Mouse (Mus musculus) myocyte (in vitro differentiated cells): ENCODE measurements around the gene Prpf6. TPM values are rescaled to one million over a fixed set of nuclear protein-coding genes. Genes with fewer than 3 reads are reported as not detected.

Experiments
- H3K27me3 ChIP-seq: one replicate; pipeline ENCODE4 v1.6.1; 2011; ENCODE audit not compliant: control insufficient read depth, insufficient read depth, insufficient read length
- H3K36me3 ChIP-seq: one replicate; pipeline ENCODE4 v1.6.1; 2011; ENCODE audit not compliant: control insufficient read depth, insufficient read depth
- H3K4me2 ChIP-seq: one replicate; pipeline ENCODE4 v1.6.1; 2011; ENCODE audit warnings: low read depth, control low read depth
- H3K4me3 ChIP-seq: one replicate; pipeline ENCODE4 v1.5.1; 2011; ENCODE audit warnings: mild to moderate bottlenecking, control low read depth, moderate library complexity
- H3K79me2 ChIP-seq: one replicate; pipeline ENCODE4 v1.6.1; 2011; ENCODE audit not compliant: control insufficient read depth, insufficient read depth
- H3ac ChIP-seq: one replicate; pipeline ENCODE4 v1.6.1; 2011; ENCODE audit not compliant: control insufficient read depth, insufficient read length
- CEBPB ChIP-seq: IDR thresholded peaks from 2 replicates; pipeline ENCODE4 v1.6.1; 2011; ENCODE audit warnings: mild to moderate bottlenecking, moderate library complexity; ENCODE audit not compliant: poor library complexity, insufficient read depth, severe bottlenecking
- E2F4 ChIP-seq: IDR thresholded peaks from one replicate; pipeline ENCODE4 v1.6.1; 2011; ENCODE audit warnings: mild to moderate bottlenecking, control low read depth, moderate library complexity; ENCODE audit not compliant: insufficient read depth
- MAX ChIP-seq: IDR thresholded peaks from one replicate; pipeline ENCODE4 v1.6.1; 2011; ENCODE audit warnings: low read depth, mild to moderate bottlenecking, control low read depth
- MYOD1 ChIP-seq, 3 experiments: IDR thresholded peaks; one replicate each; pipeline ENCODE4 v1.6.1; 2011; ENCODE audit warnings: control low read depth in 2 of 3, low read depth in 2 of 3, mild to moderate bottlenecking in 2 of 3, moderate library complexity in 1 of 3; ENCODE audit not compliant: insufficient read length in 2 of 3, control insufficient read depth in 1 of 3
- MYOG ChIP-seq, 3 experiments: IDR thresholded peaks; one replicate each; pipeline ENCODE4 v1.6.1; 2011; ENCODE audit warnings: control low read depth in 2 of 3, low read depth in 2 of 3, mild to moderate bottlenecking in 2 of 3; ENCODE audit not compliant: insufficient read length in 2 of 3, control insufficient read depth in 1 of 3, insufficient read depth in 1 of 3
- POLR2A ChIP-seq: IDR thresholded peaks from one replicate; pipeline ENCODE4 v1.6.1; 2011; ENCODE audit warnings: low read depth, mild to moderate bottlenecking, control low read depth, moderate library complexity; ENCODE audit not compliant: insufficient read length
- POLR2AphosphoS2 ChIP-seq: IDR thresholded peaks from one replicate; pipeline ENCODE4 v1.6.1; 2011; ENCODE audit warnings: low read depth, control low read depth; ENCODE audit not compliant: insufficient read length
- REST ChIP-seq: IDR thresholded peaks from one replicate; pipeline ENCODE4 v1.6.1; 2011; ENCODE audit warnings: mild to moderate bottlenecking, control low read depth, moderate library complexity; ENCODE audit not compliant: insufficient read depth, insufficient read length
- SRF ChIP-seq: IDR thresholded peaks from one replicate; pipeline ENCODE4 v1.6.1; 2011; ENCODE audit warnings: low read depth; ENCODE audit not compliant: control insufficient read depth, insufficient read length
- TCF12 ChIP-seq: IDR thresholded peaks from one replicate; pipeline ENCODE4 v1.6.1; 2011; ENCODE audit warnings: mild to moderate bottlenecking, control low read depth; ENCODE audit not compliant: poor library complexity, insufficient read depth, severe bottlenecking
- TCF3 ChIP-seq: IDR thresholded peaks from one replicate; pipeline ENCODE4 v1.6.1; 2011; ENCODE audit warnings: low read depth, control low read depth; ENCODE audit not compliant: insufficient read length
- USF1 ChIP-seq: IDR thresholded peaks from one replicate; pipeline ENCODE4 v1.6.1; 2011; ENCODE audit warnings: low read depth, mild to moderate bottlenecking, control low read depth, moderate library complexity
- polyA plus RNA-seq: library from polyadenylated mRNA; unstranded; fragments of >200 nt; fragmentation: generic; extraction: Trizol; gene quantifications from one replicate; pipeline ENCODE4 v1.2.1, GENCODE M21; 2012; ENCODE audit warnings: missing spikeins

The Prpf6 gene
- polyA plus RNA-seq, 1 experiment, result 46.0 TPM

- H3K27me3 ChIP-seq, result peaks cover 36% of the 10 kb centered on the region
- no peak overlapping the region for H3K4me3 ChIP-seq
- peak overlapping the region; percentile 24 for H3K4me2 ChIP-seq
- no peak for TF ChIP-seq TCF3
- no peaks in the 10 kb centered on the region for H3K36me3 ChIP-seq
- no peaks in the 10 kb centered on the region for H3K79me2 ChIP-seq
- no peak overlapping the region for H3ac ChIP-seq
Measured at GRCm38 (mm10) chr2:181670913-181671311, 79.2 kb downstream of the Prpf6 start.

- no peak within 1 kb of the TSS for H3K4me3 ChIP-seq
- no peaks in the 10 kb centered on the region for H3K36me3 ChIP-seq
- H3ac ChIP-seq, result no peak within 1 kb of the TSS
- H3K27me3 ChIP-seq, result peaks cover 36% of the 10 kb centered on the region
- no peaks in the 10 kb centered on the region for H3K79me2 ChIP-seq
- peak within 1 kb of the TSS; percentile 24 for H3K4me2 ChIP-seq
- TF ChIP-seq TCF12 (no peak), E2F4 (no peak), MYOG (IDR thresholded peaks at IDR 0.05; ENCODE audit: control insufficient read depth in 1 of 3, insufficient read depth in 1 of 3, insufficient read length in 2 of 3, low read depth in 2 of 3) (no peak), POLR2A (no peak), MAX (no peak), MYOD1 (IDR thresholded peaks at IDR 0.05; ENCODE audit: control insufficient read depth in 1 of 3, insufficient read length in 2 of 3, low read depth in 2 of 3) (no peak), POLR2AphosphoS2 (no peak), USF1 (no peak), CEBPB (no peak), TCF3 (no peak), REST (no peak)
Measured at GRCm38 (mm10) chr2:181671326-181671725, 79.7 kb downstream of the Prpf6 start, which contains the start of gene Sox18. Gene Sox18, minus strand, starts transcription at chr2:181671640.

DNA sequence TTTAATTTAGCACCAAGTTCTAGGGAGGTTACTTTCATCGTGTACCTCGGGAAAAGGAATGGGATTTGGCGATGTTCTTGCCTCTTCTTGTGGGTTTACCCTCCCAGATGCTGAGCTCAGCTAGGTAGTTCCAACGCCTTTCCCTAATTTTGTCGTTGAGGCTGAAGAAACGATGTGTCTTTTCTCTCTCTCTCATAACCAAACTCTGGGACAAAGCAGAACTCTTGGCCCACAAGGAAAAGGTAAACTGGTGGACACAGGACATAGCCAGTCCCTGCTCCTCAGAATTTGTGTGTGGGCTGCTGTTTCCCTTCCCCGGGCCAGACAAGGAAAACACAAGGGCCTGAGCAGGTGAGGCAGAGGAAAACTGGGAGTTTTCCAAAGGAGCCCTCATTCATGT is 80.3 kb downstream of the Prpf6 start:
- no peaks in the 10 kb centered on the region for H3K36me3 ChIP-seq
- peaks cover 33% of the 10 kb centered on the region for H3K27me3 ChIP-seq
- no peak overlapping the region for H3ac ChIP-seq
- no peak overlapping the region for H3K4me2 ChIP-seq
- no peaks in the 10 kb centered on the region for H3K79me2 ChIP-seq
- H3K4me3 ChIP-seq, result no peak overlapping the region
- TF ChIP-seq POLR2A (no peak), TCF3 (no peak), CEBPB (no peak), POLR2AphosphoS2 (no peak), SRF (no peak), MAX (no peak), E2F4 (no peak), TCF12 (no peak), MYOG (IDR thresholded peaks at IDR 0.05; ENCODE audit: control insufficient read depth in 1 of 3, insufficient read depth in 1 of 3, insufficient read length in 2 of 3, low read depth in 2 of 3) (no peak), MYOD1 (IDR thresholded peaks at IDR 0.05; ENCODE audit: control insufficient read depth in 1 of 3, insufficient read length in 2 of 3, low read depth in 2 of 3) (no peak), USF1 (no peak), REST (no peak)

GRCm38 (mm10) chr2:181673501-181673900 is 81.8 kb downstream of the Prpf6 start:
- Histone ChIP-seq H3K36me3 (no peaks in the 10 kb centered on the region), H3ac (no peak overlapping the region), H3K79me2 (no peaks in the 10 kb centered on the region), H3K4me2 (no peak overlapping the region), H3K27me3 (peaks cover 33% of the 10 kb centered on the region), H3K4me3 (no peak overlapping the region)
- TF ChIP-seq SRF, result no peak
- TF ChIP-seq POLR2A, result no peak
- no peak for TF ChIP-seq POLR2AphosphoS2
- no peak for TF ChIP-seq MYOG (IDR thresholded peaks at IDR 0.05; ENCODE audit: control insufficient read depth in 1 of 3, insufficient read depth in 1 of 3, insufficient read length in 2 of 3, low read depth in 2 of 3)
- no peak for TF ChIP-seq E2F4
- TF ChIP-seq MYOD1 (IDR thresholded peaks at IDR 0.05; ENCODE audit: control insufficient read depth in 1 of 3, insufficient read length in 2 of 3, low read depth in 2 of 3), result no peak
- TF ChIP-seq CEBPB, result no peak
- TF ChIP-seq MAX, result no peak
- TF ChIP-seq REST, result no peak
- TF ChIP-seq TCF3, result no peak
- TF ChIP-seq USF1, result no peak
- no peak for TF ChIP-seq TCF12

- H3K4me3 ChIP-seq, result no peak overlapping the region
- peaks cover 26% of the 10 kb centered on the region for H3K27me3 ChIP-seq
- H3K79me2 ChIP-seq, result no peaks in the 10 kb centered on the region
- H3K36me3 ChIP-seq, result no peaks in the 10 kb centered on the region
- TF ChIP-seq E2F4 (no peak), MYOG (IDR thresholded peaks at IDR 0.05; ENCODE audit: control insufficient read depth in 1 of 3, insufficient read depth in 1 of 3, insufficient read length in 2 of 3, low read depth in 2 of 3) (no peak), TCF12 (no peak), SRF (no peak), MYOD1 (IDR thresholded peaks at IDR 0.05; ENCODE audit: control insufficient read depth in 1 of 3, insufficient read length in 2 of 3, low read depth in 2 of 3) (no peak), REST (no peak), MAX (no peak), USF1 (no peak), TCF3 (no peak), CEBPB (no peak), POLR2AphosphoS2 (no peak), POLR2A (no peak)
- no peak overlapping the region for H3ac ChIP-seq
- peak overlapping the region; percentile 82 for H3K4me2 ChIP-seq
Measured at GRCm38 (mm10) chr2:181674934-181675333, 83.3 kb downstream of the Prpf6 start.
